Mouse (Mus musculus): Measurements from ENCODE around the gene Bod1l. TPM values are rescaled to one million over a fixed set of nuclear protein-coding genes. Genes with fewer than 3 reads are reported as not detected.
A peak's percentile ranks its signal among the peaks of the same experiment; 100 is the strongest.

Bod1l gene
- 20.7 and 23.8 TPM in 2 replicates for total RNA-seq (2012; rRNA removed)
- polyA plus RNA-seq (2012; ENCODE audit: insufficient read depth in 1 of 2, insufficient read length in 2 of 2, low read depth in 1 of 2, low replicate concordance in 2 of 2, missing spikeins in 1 of 2): 100 to 1,000 TPM in 1 of 2 experiments, 10 to 100 TPM in 1; 23.8 to 472 TPM

DNA sequence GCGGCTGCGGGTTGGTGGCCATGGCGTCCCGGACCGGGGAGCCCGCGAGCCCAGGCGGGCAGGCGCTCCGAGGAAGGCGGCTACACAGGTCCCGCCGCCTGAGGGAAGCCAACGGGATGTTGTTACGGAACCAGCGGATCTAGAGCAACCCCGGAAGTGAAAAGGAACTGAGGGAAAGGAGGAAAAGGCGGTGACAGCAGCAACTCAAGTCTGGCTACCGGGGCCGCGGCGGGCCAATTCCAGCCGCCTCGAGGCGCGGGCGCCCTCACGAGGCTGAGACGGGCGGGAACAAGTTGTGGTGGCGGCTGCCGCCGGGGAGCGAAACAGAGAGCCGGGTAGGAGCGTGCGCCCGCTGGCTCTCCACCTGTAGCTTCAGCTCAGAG lies at the start of gene Bod1l:
TSS of gene Bod1l (minus strand) at position 169 of the 383 bp plus-strand sequence.
- peak within 1 kb of the TSS; percentile 89 for H3K27ac ChIP-seq (ENCODE audit: control insufficient read depth, low read depth, low read length)

DNA sequence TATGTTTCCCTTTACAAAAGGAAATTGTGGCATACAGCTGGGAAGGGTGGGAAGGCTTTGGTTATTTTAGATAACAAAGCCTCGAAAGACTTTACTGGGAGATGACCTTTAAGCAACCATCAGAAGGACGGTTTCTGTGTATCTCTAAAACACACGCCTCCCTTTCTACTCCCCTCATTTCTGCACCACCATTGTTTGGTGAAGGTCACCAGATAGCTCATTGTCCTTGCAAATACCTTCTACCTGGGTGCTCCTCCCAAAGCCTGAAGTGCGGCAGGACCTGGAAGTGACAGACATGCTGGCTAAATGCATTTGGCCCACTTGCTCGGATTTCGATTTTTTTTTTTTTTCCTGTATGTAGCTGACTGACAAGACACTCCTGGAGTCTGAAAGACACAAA lies 49.2 kb upstream of the Bod1l start:
- H3K9me3 ChIP-seq (replicated peaks; ENCODE audit: insufficient read depth, low read length): no peaks in the 10 kb centered on the region
- TF ChIP-seq SMC3 (IDR thresholded peaks at IDR 0.05; ENCODE audit: low read depth, low read length) (no peak), EP300 (IDR thresholded peaks at IDR 0.05; ENCODE audit: low read depth in 1 of 2, low read length in 2 of 2) (0 out of 4 replicates have a peak, but pooled peaks of 1 of the 2 experiments have one; percentile 0)
- DNase-seq (ENCODE audit: low read depth, low spot score): no peak

More for the DNA sequence above, at the start of gene Bod1l:
- Histone ChIP-seq H3K4me3 (ENCODE audit: control insufficient read depth in 1 of 2, insufficient read depth in 1 of 2, low read depth in 2 of 2, low read length in 2 of 2) (peak within 1 kb of the TSS; percentile 94 to 97), H3K79me2 (ENCODE audit: control insufficient read depth, insufficient read depth, low read length, poor library complexity) (peaks cover 27% of the 10 kb centered on the region), H3K9me3 (replicated peaks; ENCODE audit: insufficient read depth, low read length) (no peaks in the 10 kb centered on the region), H3K27me3 (ENCODE audit: control insufficient read depth in 1 of 2, insufficient read depth in 2 of 2, low read length in 2 of 2) (no peaks in the 10 kb centered on the region; a peak in 1 of 4 replicates), H3K9ac (ENCODE audit: control insufficient read depth, low read depth, low read length, poor library complexity, severe bottlenecking) (peak within 1 kb of the TSS; percentile 94), H3K4me1 (ENCODE audit: control insufficient read depth in 1 of 2, insufficient read depth in 2 of 2, low read length in 2 of 2) (peaks cover 8 to 14% of the 10 kb centered on the region in 2 experiments), H3K36me3 (ENCODE audit: control insufficient read depth in 1 of 2, insufficient read depth in 2 of 2, low read length in 2 of 2) (peaks cover 0 to 21% of the 10 kb centered on the region in 2 experiments; a peak in 3 of 4 replicates)
- DNase-seq (ENCODE audit: low read depth, low spot score): peak; percentile 98
- TF ChIP-seq GABPA (IDR thresholded peaks at IDR 0.05; ENCODE audit: low read depth, low read length): no peak
- TF ChIP-seq NELFE (IDR thresholded peaks at IDR 0.05; ENCODE audit: low read depth, low read length): peak; percentile 68; the same call in 1 of the 2 replicates
- TF ChIP-seq BHLHE40 (IDR thresholded peaks at IDR 0.05; ENCODE audit: borderline replicate concordance, low read depth, low read length): no peak
- peak; percentile 97 for TF ChIP-seq KAT2A (conservative IDR thresholded peaks at IDR 0.05; ENCODE audit: low read depth, low read length)
- no peak for TF ChIP-seq CHD1 (IDR thresholded peaks at IDR 0.05; ENCODE audit: low read depth, low read length)
- peak; percentile 91 for TF ChIP-seq MXI1 (IDR thresholded peaks at IDR 0.05; ENCODE audit: low read depth, low read length)
- TF ChIP-seq RAD21 (IDR thresholded peaks at IDR 0.05; ENCODE audit: low read depth, low read length): no peak; the same call in 1 of the 2 replicates
- no peak for TF ChIP-seq TAL1 (IDR thresholded peaks at IDR 0.05; ENCODE audit: low read length)
- TF ChIP-seq USF1 (IDR thresholded peaks at IDR 0.05; ENCODE audit: low read depth, low read length): peak; percentile 51; the same call in 1 of the 2 replicates
- TF ChIP-seq CHD2 (IDR thresholded peaks at IDR 0.05; ENCODE audit: low read length): peak; percentile 60; the same call in 1 of the 2 replicates
- TF ChIP-seq NRF1 (IDR thresholded peaks at IDR 0.05; ENCODE audit: insufficient read depth, low read depth, low read length, poor library complexity, severe bottlenecking): no peak; the same call in 1 of the 2 replicates
- TF ChIP-seq MAZ (IDR thresholded peaks at IDR 0.05; ENCODE audit: low read depth, low read length): peak; percentile 46; the same call in 1 of the 2 replicates
- no peak for TF ChIP-seq JUND (IDR thresholded peaks at IDR 0.05; ENCODE audit: low read depth, low read length)
- TF ChIP-seq POLR2AphosphoS5 (IDR thresholded peaks at IDR 0.05; ENCODE audit: borderline replicate concordance, low read depth, low read length): no peak
- peak; percentile 93; the same call in 1 of the 2 replicates for TF ChIP-seq UBTF (IDR thresholded peaks at IDR 0.05; ENCODE audit: borderline replicate concordance, insufficient read depth, low read depth, low read length)
- peak; percentile 83 for TF ChIP-seq TCF12 (IDR thresholded peaks at IDR 0.05; ENCODE audit: low read depth, low read length)
- no peak for TF ChIP-seq ZNF384 (IDR thresholded peaks at IDR 0.05; ENCODE audit: low read depth, low read length)
- peak; percentile 88 for TF ChIP-seq MYC (IDR thresholded peaks at IDR 0.05; ENCODE audit: low read depth, low read length)
- no peak for TF ChIP-seq MYB (IDR thresholded peaks at IDR 0.05; ENCODE audit: low read depth, low read length)
- peak; percentile 83; the same call in 1 of the 2 replicates for TF ChIP-seq E2F4 (IDR thresholded peaks at IDR 0.05; ENCODE audit: borderline replicate concordance, low read depth, low read length)
- TF ChIP-seq MAX (IDR thresholded peaks at IDR 0.05; ENCODE audit: low read length): peak; percentile 94
- TF ChIP-seq SIN3A (IDR thresholded peaks at IDR 0.05; ENCODE audit: low read length): peak; percentile 99
- TF ChIP-seq POLR2A (IDR thresholded peaks at IDR 0.05; ENCODE audit: control insufficient read depth in 1 of 2, insufficient read depth in 1 of 2, low read depth in 1 of 2, low read length in 2 of 2, poor library complexity in 1 of 2): peak; percentile 71 to 76; a peak in 3 of 4 replicates
- peak; percentile 84 for TF ChIP-seq ETS1 (IDR thresholded peaks at IDR 0.05; ENCODE audit: low read depth, low read length)
- 0 out of 2 replicates have a peak, but pooled peaks have one; percentile 22 for TF ChIP-seq ZMIZ1 (IDR thresholded peaks at IDR 0.05; ENCODE audit: low read depth, low read length)
- peak in 2 of 3 experiments; percentile 81 to 85; a peak in 5 of 6 replicates for TF ChIP-seq CTCF (IDR thresholded peaks at IDR 0.05 in 2 of 3, conservative IDR thresholded peaks at IDR 0.05 in 1 of 3; ENCODE audit: control insufficient read depth in 1 of 3, insufficient read depth in 1 of 3, low read depth in 2 of 3, low read length in 3 of 3, poor library complexity in 1 of 3, severe bottlenecking in 1 of 3)
- peak; percentile 38; the same call in 1 of the 2 replicates for TF ChIP-seq RCOR1 (IDR thresholded peaks at IDR 0.05; ENCODE audit: low read depth, low read length)
- TF ChIP-seq POLR2AphosphoS2 (IDR thresholded peaks at IDR 0.05; ENCODE audit: low read length): no peak; the same call in 1 of the 2 replicates
- peak; percentile 99 for TF ChIP-seq HCFC1 (IDR thresholded peaks at IDR 0.05; ENCODE audit: low read depth, low read length)
- peak; percentile 98 for TF ChIP-seq ELF1 (IDR thresholded peaks at IDR 0.05; ENCODE audit: low read depth, low read length)
- no peak for TF ChIP-seq MAFK (IDR thresholded peaks at IDR 0.05; ENCODE audit: borderline replicate concordance, low read depth, low read length)
- TF ChIP-seq MEF2A (IDR thresholded peaks at IDR 0.05; ENCODE audit: extremely low read depth, insufficient replicate concordance, low read depth, low read length, poor library complexity, severe bottlenecking): peak; percentile 51; the same call in 1 of the 2 replicates
- peak; percentile 86 for TF ChIP-seq TBP (IDR thresholded peaks at IDR 0.05; ENCODE audit: low read depth, low read length)
- TF ChIP-seq EP300 (IDR thresholded peaks at IDR 0.05; ENCODE audit: low read depth in 1 of 2, low read length in 2 of 2): peak in 1 of 2 experiments; percentile 61; a peak in 2 of 4 replicates

More for the DNA sequence above, 49.2 kb upstream of the Bod1l start:
- Histone ChIP-seq H3K4me3 (ENCODE audit: control insufficient read depth in 1 of 2, insufficient read depth in 1 of 2, low read depth in 2 of 2, low read length in 2 of 2) (no peak overlapping the region), H3K27me3 (ENCODE audit: control insufficient read depth in 1 of 2, insufficient read depth in 2 of 2, low read length in 2 of 2) (no peaks in the 10 kb centered on the region), H3K4me1 (ENCODE audit: control insufficient read depth in 1 of 2, insufficient read depth in 2 of 2, low read length in 2 of 2) (no peaks in the 10 kb centered on the region), H3K79me2 (ENCODE audit: control insufficient read depth, insufficient read depth, low read length, poor library complexity) (no peaks in the 10 kb centered on the region), H3K27ac (ENCODE audit: control insufficient read depth, low read depth, low read length) (no peak overlapping the region), H3K36me3 (ENCODE audit: control insufficient read depth in 1 of 2, insufficient read depth in 2 of 2, low read length in 2 of 2) (no peaks in the 10 kb centered on the region; a peak in 1 of 4 replicates), H3K9ac (ENCODE audit: control insufficient read depth, low read depth, low read length, poor library complexity, severe bottlenecking) (no peak overlapping the region)
